Mouse (Mus musculus) heart, embryonic 16.5 days (tissue): Measurements from ENCODE around the gene Smok3a. TPM values are rescaled to one million over a fixed set of nuclear protein-coding genes. Genes with fewer than 3 reads are reported as not detected.
"Not testable (repeated sequence)": the region's sequence is repeated elsewhere in the genome, so short reads cannot be mapped to it uniquely, and the experiment has no call there.

ENCODE experiments used
- ATAC-seq: fragments of 200-750 bp; cut with Nextera tagmentation; replicated peaks from 2 replicates; pipeline ENCODE4 v1.8.0; 2017; ENCODE audit warnings: moderate number of reproducible peaks; ENCODE audit not compliant: insufficient read depth, low FRiP score; ENCODE audit errors: extremely low read depth
- H3K27ac ChIP-seq: fragments of 300-500 bp; sonication (generic); 2 replicates; pipeline ENCODE4 v1.5.1; 2014; ENCODE audit warnings: mild to moderate bottlenecking, low read length, control low read depth, moderate library complexity
- H3K27me3 ChIP-seq: fragments of 300-500 bp; sonication (generic); 2 replicates; pipeline ENCODE4 v1.6.1; 2014; ENCODE audit warnings: low read length, mixed read lengths; ENCODE audit not compliant: control insufficient read depth, insufficient read depth
- H3K36me3 ChIP-seq: fragments of 300-500 bp; sonication (generic); 2 replicates; pipeline ENCODE4 v1.6.1; 2014; ENCODE audit not compliant: control insufficient read depth, insufficient read depth
- H3K4me1 ChIP-seq: fragments of 300-500 bp; sonication (generic); 2 replicates; pipeline ENCODE4 v1.6.1; 2014; ENCODE audit warnings: low read length, mixed read lengths; ENCODE audit not compliant: control insufficient read depth, insufficient read depth
- H3K4me2 ChIP-seq: fragments of 300-500 bp; sonication (generic); 2 replicates; pipeline ENCODE4 v1.6.1; 2014; ENCODE audit warnings: low read depth, mild to moderate bottlenecking, control low read depth, low read length
- H3K4me3 ChIP-seq: fragments of 300-500 bp; sonication (generic); 2 replicates; pipeline ENCODE4 v1.5.1; 2014; ENCODE audit warnings: mild to moderate bottlenecking, control low read depth, low read length
- H3K9ac ChIP-seq: fragments of 300-500 bp; sonication (generic); 2 replicates; pipeline ENCODE4 v1.6.1; 2014; ENCODE audit warnings: low read length, control low read depth
- H3K9me3 ChIP-seq: fragments of 300-500 bp; sonication (generic); replicated peaks from 2 replicates; pipeline ENCODE4 v1.6.1; 2016; ENCODE audit warnings: low read length; ENCODE audit not compliant: control insufficient read depth
- WGBS: fragments of 180-500 bp; shearing (Covaris S2); extraction: QIAGEN DNeasy Blood & Tissue Kit; methylation state at CpG from one replicate; pipeline ENCODE4 v1.1.7; 2014; 5-methylcytosine and 5-hydroxymethylcytosine counted together
- polyA plus RNA-seq: library from polyadenylated mRNA; unstranded; fragments of >200 nt; fragmentation: Nextera tagmentation; extraction: Ambion mirVana; gene quantifications from 2 replicates; pipeline ENCODE4 v1.2.1, GENCODE M21; 2015

Gene Smok3a
- polyA plus RNA-seq, result not detected in 2 replicates

GRCm38 (mm10) chr5:138020961-138021479 lies at the start of gene Smok3a, which contains the start of gene Smok3b:
Gene Smok3a, plus strand, starts transcription at chr5:138021261.
Gene Smok3b, plus strand, starts transcription at chr5:138021429.
- not testable (repeated sequence) for ATAC-seq, H3K9me3 ChIP-seq, H3K27ac ChIP-seq, H3K27me3 ChIP-seq, H3K9ac ChIP-seq, H3K36me3 ChIP-seq, H3K4me2 ChIP-seq, H3K4me1 ChIP-seq, H3K4me3 ChIP-seq
- WGBS, result 88% methylated on average over 3 of the region's 7 CpGs

DNA sequence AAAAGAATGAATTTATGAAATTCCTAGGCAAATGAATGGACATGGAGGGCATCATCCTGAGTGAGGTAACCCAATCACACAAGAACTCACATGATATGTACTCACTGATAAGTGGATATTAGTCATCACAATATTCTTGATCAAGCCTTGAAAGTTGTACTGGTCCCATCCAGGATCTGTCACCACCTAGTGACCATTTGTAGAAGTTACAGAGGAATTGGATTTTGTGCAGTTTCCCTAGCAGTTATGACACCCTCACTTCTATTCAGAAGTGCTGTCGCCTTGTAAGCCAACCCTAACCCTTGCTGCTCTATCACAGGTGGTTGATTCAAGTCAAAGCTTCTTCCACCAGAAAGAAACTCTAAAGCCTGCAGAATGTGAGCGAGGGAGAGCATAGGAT lies 47.9 kb upstream of the Smok3a start:
- no peak overlapping the region for H3K4me3 ChIP-seq
- H3K4me2 ChIP-seq, result no peak overlapping the region
- H3K27me3 ChIP-seq, result no peaks in the 10 kb centered on the region
- no peaks in the 10 kb centered on the region for H3K36me3 ChIP-seq
- H3K4me1 ChIP-seq, result no peaks in the 10 kb centered on the region
- no peak overlapping the region for H3K9ac ChIP-seq
- WGBS, result 61% methylated on average over 2 of the region's 2 CpGs
- no peak overlapping the region for H3K27ac ChIP-seq
- no peak for ATAC-seq
- H3K9me3 ChIP-seq, result no peaks in the 10 kb centered on the region

DNA sequence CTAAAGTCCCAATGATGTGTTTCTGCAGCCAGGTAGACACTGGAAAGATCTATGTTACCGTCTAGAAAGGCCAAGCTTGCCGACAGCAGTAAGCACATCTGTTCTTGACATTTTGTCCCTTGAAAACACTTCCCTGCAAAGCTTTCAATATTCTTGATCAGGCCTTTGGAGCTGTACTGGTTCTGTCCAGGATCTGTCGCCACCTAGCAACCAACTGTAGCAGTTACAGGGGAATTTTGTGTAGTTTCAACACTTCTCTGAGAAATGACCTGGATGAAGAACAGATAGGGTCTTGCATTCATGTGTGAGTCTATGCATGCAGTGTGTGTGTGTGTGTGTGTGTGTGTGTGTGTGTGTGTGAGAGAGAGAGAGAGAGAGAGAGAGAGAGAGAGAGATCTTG lies 47.3 kb upstream of the Smok3a start:
- Histone ChIP-seq H3K4me1 (no peaks in the 10 kb centered on the region), H3K4me3 (no peak overlapping the region), H3K27me3 (no peaks in the 10 kb centered on the region), H3K27ac (no peak overlapping the region), H3K9ac (no peak overlapping the region), H3K4me2 (no peak overlapping the region), H3K36me3 (no peaks in the 10 kb centered on the region), H3K9me3 (no peaks in the 10 kb centered on the region)
- 44% methylated on average over 3 of the region's 3 CpGs for WGBS
- ATAC-seq, result no peak

DNA sequence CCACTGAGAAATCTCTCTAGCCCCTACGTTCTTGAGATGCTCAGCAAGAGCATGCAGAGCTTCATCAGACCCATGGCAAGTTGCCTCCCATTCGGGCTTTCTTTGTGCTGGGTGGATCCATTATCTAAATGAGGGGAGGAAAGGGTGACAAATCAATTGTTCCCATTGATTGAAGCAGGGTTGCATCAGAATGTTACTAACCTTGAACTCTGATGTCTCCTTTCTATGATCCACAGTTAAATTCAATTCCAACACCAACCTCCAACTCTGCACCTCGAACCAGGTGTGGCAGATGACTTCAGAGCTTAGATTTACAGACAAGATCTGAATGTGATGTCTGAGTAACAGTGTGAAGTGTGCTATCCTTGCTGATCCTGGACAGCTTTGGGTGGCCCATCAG lies 46.3 kb upstream of the Smok3a start:
- WGBS, result 48% methylated on average over 3 of the region's 3 CpGs
- no peak overlapping the region for H3K9ac ChIP-seq
- H3K27me3 ChIP-seq, result no peaks in the 10 kb centered on the region
- H3K4me1 ChIP-seq, result no peaks in the 10 kb centered on the region
- no peaks in the 10 kb centered on the region for H3K36me3 ChIP-seq
- no peak overlapping the region for H3K4me2 ChIP-seq
- no peak overlapping the region for H3K4me3 ChIP-seq
- H3K9me3 ChIP-seq, result no peaks in the 10 kb centered on the region
- no peak for ATAC-seq
- no peak overlapping the region for H3K27ac ChIP-seq

DNA sequence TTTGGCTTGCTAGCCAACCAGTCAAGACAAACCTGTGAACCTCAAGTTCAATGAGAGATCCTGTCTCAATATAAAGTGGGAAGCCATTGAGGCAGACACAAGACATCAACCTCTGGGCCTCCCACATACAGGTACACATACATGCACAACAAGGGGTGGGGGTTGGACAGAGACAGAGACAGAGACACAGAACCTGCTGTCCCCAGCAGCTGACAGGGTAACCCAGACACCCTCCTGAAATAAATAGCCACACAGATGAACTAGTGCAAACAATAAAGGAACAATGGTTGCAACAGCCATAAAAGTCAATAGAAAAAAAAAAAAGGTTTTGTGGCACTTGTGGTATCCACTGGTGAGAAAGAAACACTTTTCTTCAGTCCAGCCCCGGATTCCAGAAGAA lies 45.6 kb upstream of the Smok3a start:
- no peaks in the 10 kb centered on the region for H3K27me3 ChIP-seq
- H3K27ac ChIP-seq, result no peak overlapping the region
- WGBS, result 47% methylated on average over 1 of the region's 1 CpGs
- no peak overlapping the region for H3K9ac ChIP-seq
- no peak overlapping the region for H3K4me3 ChIP-seq
- no peaks in the 10 kb centered on the region for H3K9me3 ChIP-seq
- H3K4me2 ChIP-seq, result no peak overlapping the region
- H3K36me3 ChIP-seq, result no peaks in the 10 kb centered on the region
- no peaks in the 10 kb centered on the region for H3K4me1 ChIP-seq
- no peak for ATAC-seq

- ATAC-seq, result no peak
- no peaks in the 10 kb centered on the region for H3K9me3 ChIP-seq
- no peaks in the 10 kb centered on the region for H3K27me3 ChIP-seq
- no peak overlapping the region for H3K4me3 ChIP-seq
- H3K27ac ChIP-seq, result no peak overlapping the region
- no peaks in the 10 kb centered on the region for H3K4me1 ChIP-seq
- no peaks in the 10 kb centered on the region for H3K36me3 ChIP-seq
- WGBS, result 35% methylated on average over 1 of the region's 1 CpGs
- no peak overlapping the region for H3K4me2 ChIP-seq
- no peak overlapping the region for H3K9ac ChIP-seq
These were observed 43.8 kb upstream of the Smok3a start for GRCm38 (mm10) chr5:137977291-137977690.

DNA sequence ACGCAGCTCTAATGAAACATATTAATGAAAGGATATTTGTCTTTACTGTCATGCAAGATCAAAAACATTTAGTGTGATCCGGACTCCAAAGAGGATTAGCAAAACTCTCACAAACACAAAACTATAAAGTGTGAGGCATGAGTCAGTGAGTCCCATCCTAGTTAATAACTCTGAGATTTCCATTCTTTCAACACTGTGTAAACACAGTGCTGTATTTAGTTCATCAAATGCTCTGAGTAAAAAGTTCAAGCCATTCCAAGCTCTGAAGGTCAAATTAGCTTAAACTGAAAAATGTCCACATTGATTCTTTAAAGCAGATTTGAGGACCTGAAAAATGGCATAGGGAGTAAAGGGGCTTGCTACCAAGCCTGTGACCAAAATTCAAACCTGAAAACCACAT lies 42.0 kb upstream of the Smok3a start:
- ATAC-seq, result no peak
- Histone ChIP-seq H3K4me2 (no peak overlapping the region), H3K27me3 (no peaks in the 10 kb centered on the region), H3K27ac (no peak overlapping the region), H3K4me1 (no peaks in the 10 kb centered on the region), H3K36me3 (no peaks in the 10 kb centered on the region), H3K9me3 (no peaks in the 10 kb centered on the region), H3K9ac (no peak overlapping the region), H3K4me3 (no peak overlapping the region)
- 66% methylated on average over 2 of the region's 2 CpGs for WGBS

DNA sequence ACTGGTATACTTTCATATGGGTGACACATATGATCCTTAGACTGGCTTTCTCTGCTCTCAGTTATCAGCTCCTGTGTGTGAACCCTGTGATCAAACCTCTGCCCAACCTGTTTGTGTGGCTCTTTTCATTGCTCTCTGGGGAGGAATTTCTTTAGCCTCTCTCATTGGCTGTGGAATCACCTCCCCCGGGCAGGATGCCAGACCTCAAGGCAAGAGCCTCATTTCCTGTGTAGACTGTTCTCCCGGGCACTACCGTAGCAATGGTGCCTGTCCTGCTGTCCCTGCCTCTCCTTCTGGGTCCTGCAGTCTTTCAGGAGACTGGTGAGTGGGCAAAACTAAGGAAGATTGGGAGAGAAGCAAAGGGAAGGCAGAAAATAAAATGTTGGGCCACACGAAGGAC lies 39.8 kb upstream of the Smok3a start, which contains the start of gene Azgp1:
Gene Azgp1, plus strand, starts transcription at position 221 of the 400 bp plus-strand sequence.
- Histone ChIP-seq H3K27ac (no peak within 1 kb of the TSS), H3K4me3 (no peak within 1 kb of the TSS), H3K4me2 (no peak within 1 kb of the TSS), H3K9ac (no peak within 1 kb of the TSS), H3K27me3 (no peaks in the 10 kb centered on the region), H3K4me1 (no peaks in the 10 kb centered on the region), H3K36me3 (no peaks in the 10 kb centered on the region), H3K9me3 (no peaks in the 10 kb centered on the region)
- 64% methylated on average over 4 of the region's 4 CpGs for WGBS
- no peak for ATAC-seq

- Histone ChIP-seq H3K4me3 (no peak overlapping the region), H3K4me1 (no peaks in the 10 kb centered on the region), H3K9ac (no peak overlapping the region), H3K27ac (no peak overlapping the region), H3K36me3 (no peaks in the 10 kb centered on the region), H3K27me3 (no peaks in the 10 kb centered on the region), H3K4me2 (no peak overlapping the region), H3K9me3 (no peaks in the 10 kb centered on the region)
- WGBS, result 73% methylated on average over 1 of the region's 1 CpGs
- ATAC-seq, result no peak
These were observed 34.7 kb upstream of the Smok3a start for GRCm38 (mm10) chr5:137986351-137986750.
